Mouse (Mus musculus): ENCODE measurements around the gene Ccdc148. TPM values are rescaled to one million over a fixed set of nuclear protein-coding genes. Genes with fewer than 3 reads are reported as not detected.
A peak's percentile ranks its signal among the peaks of the same experiment; 100 is the strongest.

The Ccdc148 gene
- 10 to 100 TPM; 11.9 to 12.4 TPM for total RNA-seq (2021)

GRCm38 (mm10) chr2:59160605-59160963 is at the start of gene Ccdc148, which contains the start of gene Pkp4:
Gene Ccdc148 (minus strand): TSS chr2:59160683.
Gene Pkp4 (plus strand): TSS chr2:59160850.
- peak; percentile 92 to 97 for DNase-seq (ENCODE audit: low spot score in 2 of 2)
- intact Hi-C loops (cut with DNase I) = loop anchor here (5.0 kb wide), 5 partner anchors 127 to 423 kb away; no protein-coding TSS in a partner anchor

- DNase-seq (ENCODE audit: low spot score in 2 of 2) = no peak
- intact Hi-C loops (cut with DNase I) = no loop called here
These were observed 47.8 kb upstream of the Ccdc148 start for GRCm38 (mm10) chr2:59208276-59208675.

- intact Hi-C loops (cut with DNase I) = no loop called here
- no peak for DNase-seq (ENCODE audit: low spot score in 2 of 2)
These were observed 47.2 kb upstream of the Ccdc148 start for GRCm38 (mm10) chr2:59207725-59208124.

- DNase-seq (ENCODE audit: low spot score in 2 of 2) = no peak
- intact Hi-C loops (cut with DNase I) = no loop called here
These were observed 46.8 kb upstream of the Ccdc148 start for GRCm38 (mm10) chr2:59207240-59207639.

- intact Hi-C loops (cut with DNase I) = no loop called here
- no peak for DNase-seq (ENCODE audit: low spot score in 2 of 2)
These were observed 45.7 kb upstream of the Ccdc148 start for GRCm38 (mm10) chr2:59206190-59206589.

GRCm38 (mm10) chr2:59205092-59205491 is 44.6 kb upstream of the Ccdc148 start:
- intact Hi-C loops (cut with DNase I) = no loop called here
- DNase-seq (ENCODE audit: low spot score in 2 of 2) = peak in 1 of 2 experiments; percentile 74

GRCm38 (mm10) chr2:59203627-59204425 is 43.3 kb upstream of the Ccdc148 start:
- no peak for DNase-seq (ENCODE audit: low spot score in 2 of 2)
- intact Hi-C loops (cut with DNase I) = no loop called here

GRCm38 (mm10) chr2:59202930-59203329 is 42.4 kb upstream of the Ccdc148 start:
- intact Hi-C loops (cut with DNase I) = no loop called here

GRCm38 (mm10) chr2:59200511-59200910 is 40.0 kb upstream of the Ccdc148 start:
- intact Hi-C loops (cut with DNase I) = no loop called here

More at GRCm38 (mm10) chr2:59202930-59203329, 42.4 kb upstream of the Ccdc148 start:
- DNase-seq (ENCODE audit: low spot score in 2 of 2) = no peak

GRCm38 (mm10) chr2:59199476-59199976 is 39.0 kb upstream of the Ccdc148 start:
- intact Hi-C loops (cut with DNase I) = loop anchor here (5.0 kb wide), 1 partner anchor 53 kb away; no protein-coding TSS in a partner anchor
- no peak for DNase-seq (ENCODE audit: low spot score in 2 of 2)

More at GRCm38 (mm10) chr2:59200511-59200910, 40.0 kb upstream of the Ccdc148 start:
- no peak for DNase-seq (ENCODE audit: low spot score in 2 of 2)

GRCm38 (mm10) chr2:59197156-59197555 is 36.7 kb upstream of the Ccdc148 start:
- intact Hi-C loops (cut with DNase I) = loop anchor here (5.0 kb wide), 1 partner anchor 55 kb away; no protein-coding TSS in a partner anchor
- no peak for DNase-seq (ENCODE audit: low spot score in 2 of 2)

GRCm38 (mm10) chr2:59193117-59193516 is 32.6 kb upstream of the Ccdc148 start:
- DNase-seq (ENCODE audit: low spot score in 2 of 2) = no peak
- intact Hi-C loops (cut with DNase I) = no loop called here

GRCm38 (mm10) chr2:59191466-59191865 is 31.0 kb upstream of the Ccdc148 start:
- intact Hi-C loops (cut with DNase I) = no loop called here
- no peak for DNase-seq (ENCODE audit: low spot score in 2 of 2)

- intact Hi-C loops (cut with DNase I) = no loop called here
- no peak for DNase-seq (ENCODE audit: low spot score in 2 of 2)
These were observed 29.7 kb upstream of the Ccdc148 start for GRCm38 (mm10) chr2:59190186-59190585.

GRCm38 (mm10) chr2:59189661-59190185 is 29.2 kb upstream of the Ccdc148 start:
- intact Hi-C loops (cut with DNase I) = no loop called here
- DNase-seq (ENCODE audit: low spot score in 2 of 2) = no peak

- intact Hi-C loops (cut with DNase I) = no loop called here
- no peak for DNase-seq (ENCODE audit: low spot score in 2 of 2)
These were observed 27.8 kb upstream of the Ccdc148 start for GRCm38 (mm10) chr2:59188306-59188705.

- intact Hi-C loops (cut with DNase I) = no loop called here
- DNase-seq (ENCODE audit: low spot score in 2 of 2) = no peak
These were observed 26.5 kb upstream of the Ccdc148 start for GRCm38 (mm10) chr2:59186966-59187365.

- intact Hi-C loops (cut with DNase I) = no loop called here
- DNase-seq (ENCODE audit: low spot score in 2 of 2) = no peak
These were observed 25.6 kb upstream of the Ccdc148 start for GRCm38 (mm10) chr2:59186122-59186521.

- no peak for DNase-seq (ENCODE audit: low spot score in 2 of 2)
- intact Hi-C loops (cut with DNase I) = no loop called here
These were observed 23.9 kb upstream of the Ccdc148 start for GRCm38 (mm10) chr2:59184107-59185064.

- intact Hi-C loops (cut with DNase I) = no loop called here
- DNase-seq (ENCODE audit: low spot score in 2 of 2) = no peak
These were observed 23.1 kb upstream of the Ccdc148 start for GRCm38 (mm10) chr2:59183541-59183940.
